Mouse (Mus musculus) c-Kit-positive CD71-positive TER-119-negative erythroid progenitor cells, embryonic 14.5 days (primary cell): ENCODE results near the gene Mrpl45.

Experiments used
- DNase-seq: peaks from one replicate; pipeline ENCODE4 v3.0.0-alpha.2; 2013; ENCODE audit warnings: low read depth

The Mrpl45 gene

GRCm38 (mm10) chr11:97365556-97365955 is 50.0 kb downstream of the Mrpl45 start:
- DNase-seq, result no peak

DNA sequence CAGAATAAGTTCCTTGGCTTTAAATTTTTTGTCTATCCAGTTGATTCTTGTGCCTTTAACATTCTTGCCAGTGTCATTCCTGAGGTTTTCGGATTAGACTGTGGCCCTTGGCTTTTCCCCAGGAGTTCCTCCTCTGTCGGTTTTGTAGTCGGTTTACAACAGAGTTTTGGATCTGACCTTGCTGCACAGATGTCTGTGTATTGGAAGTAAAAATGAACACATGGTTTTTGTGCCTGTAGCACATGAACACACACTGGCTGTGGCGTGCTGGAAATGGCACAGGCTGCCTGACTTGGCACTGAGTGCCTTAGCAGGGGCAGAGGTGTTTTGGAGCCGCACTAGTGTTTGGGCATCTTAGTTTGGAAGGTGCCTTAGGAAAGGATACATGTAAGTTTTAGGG is 53.0 kb downstream of the Mrpl45 start:
- no peak for DNase-seq

GRCm38 (mm10) chr11:97370329-97371091 is 55.0 kb downstream of the Mrpl45 start:
- no peak for DNase-seq

DNA sequence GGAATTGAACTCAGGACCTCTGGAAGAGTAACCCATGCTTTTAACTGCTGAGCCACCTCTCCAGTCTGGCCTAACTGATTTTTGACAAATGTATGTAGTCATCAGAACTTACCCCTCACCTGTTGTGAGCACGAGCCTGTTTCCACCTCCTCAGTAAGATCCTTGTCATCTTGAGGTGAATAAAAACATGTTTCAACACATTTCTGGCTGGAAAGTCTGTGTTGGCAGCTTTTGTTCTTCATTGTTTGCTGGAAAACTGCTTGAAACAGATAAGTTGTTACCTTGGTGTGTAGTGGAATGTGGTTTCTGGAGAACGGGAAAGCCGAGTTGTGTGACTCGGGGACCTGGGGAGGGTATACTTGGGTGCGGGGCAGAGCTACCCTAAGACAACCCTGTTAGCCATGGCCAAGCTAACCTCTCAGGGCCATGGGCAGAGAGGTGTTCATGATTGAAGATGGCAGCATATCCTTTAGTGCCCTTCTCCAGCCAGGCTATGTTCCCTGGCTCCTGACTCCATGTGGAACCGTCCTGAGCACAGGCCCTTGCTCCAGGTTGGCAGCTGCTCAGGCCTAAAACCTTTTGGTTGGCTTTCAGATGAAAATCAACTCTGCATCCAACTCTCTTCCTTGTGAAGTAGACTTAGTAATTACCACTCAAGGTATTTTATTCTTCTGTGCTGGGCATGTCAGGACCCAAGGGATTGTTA is 56.8 kb downstream of the Mrpl45 start:
- DNase-seq, result no peak

DNA sequence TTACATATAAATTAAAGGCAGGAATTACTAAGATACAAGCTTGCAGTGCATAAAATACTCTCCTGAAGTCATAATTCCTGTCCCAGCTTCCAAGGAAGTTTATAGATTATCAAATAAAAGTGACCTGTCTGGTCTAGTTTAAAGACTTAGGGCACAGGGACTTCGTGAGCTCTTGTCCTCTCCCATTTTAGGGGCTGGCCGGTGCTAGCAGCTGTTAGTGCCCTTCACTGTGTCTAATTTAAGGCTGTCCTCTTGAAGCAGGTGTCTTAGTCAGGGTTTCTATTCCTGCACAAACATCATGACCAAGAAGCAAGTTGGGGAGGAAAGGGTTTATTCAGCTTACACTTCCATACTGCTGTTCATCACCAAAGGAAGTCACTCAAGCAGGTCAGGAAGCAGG is 57.9 kb downstream of the Mrpl45 start:
- DNase-seq, result no peak
